Mouse (Mus musculus): ENCODE results near the gene Gm20388.

DNA sequence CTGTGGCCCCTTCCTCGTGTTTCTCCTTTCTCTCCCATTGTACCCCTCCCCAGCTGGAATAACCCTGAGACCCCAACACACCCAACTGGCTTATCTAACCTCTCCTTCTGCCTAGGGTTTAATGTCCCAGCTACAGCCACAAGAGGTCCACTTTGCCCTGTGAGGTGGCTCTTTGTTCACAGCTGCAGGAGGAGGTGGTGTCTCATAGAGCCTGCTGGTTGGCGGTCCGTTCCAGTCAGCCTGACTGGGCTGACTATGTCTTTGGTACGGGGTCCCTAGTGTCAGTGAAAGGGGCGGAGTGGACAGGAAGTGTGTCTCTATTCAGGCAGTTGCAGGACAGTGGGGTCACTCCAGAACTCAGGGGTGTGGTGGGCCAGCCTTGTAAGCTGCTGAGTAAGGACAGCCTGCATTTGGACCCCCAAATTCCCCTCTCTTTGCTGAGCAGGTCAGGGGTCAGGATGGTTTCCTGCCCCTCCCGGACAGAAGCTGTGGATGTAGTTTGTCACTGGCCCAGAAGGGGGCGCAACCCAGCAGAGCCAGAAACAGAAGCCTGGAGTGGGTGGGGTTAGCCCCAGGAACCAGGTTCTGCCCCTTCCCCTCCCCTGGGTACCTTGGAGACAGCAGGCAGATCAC is 453.6 kb downstream of the Gm20388 start:
- TF ChIP-seq TAL1 (IDR thresholded peaks at IDR 0.05; ENCODE audit: low read length): no peak
- no peak for TF ChIP-seq GATA1 (IDR thresholded peaks at IDR 0.05; ENCODE audit: low read length)

Data from erythroblast, embryonic 14.5 days (primary cell).